Mouse (Mus musculus) forebrain, embryonic 14.5 days (tissue): ENCODE results near the gene Smpdl3b. TPM values are rescaled to one million over a fixed set of nuclear protein-coding genes. Genes with fewer than 3 reads are reported as not detected.
"Not testable (repeated sequence)": the region's sequence is repeated elsewhere in the genome, so short reads cannot be mapped to it uniquely, and the experiment has no call there.

Experiments
- ATAC-seq: fragments of 200-750 bp; cut with Nextera tagmentation; 2 replicates; pipeline ENCODE4 v1.8.0; 2017; ENCODE audit warnings: mild to moderate bottlenecking, moderate library complexity
- DNase-seq: peaks from one replicate; pipeline ENCODE4 v3.0.0-alpha.2; 2015; ENCODE audit warnings: low spot score
- H3K27ac ChIP-seq: fragments of 300-500 bp; sonication (generic); 2 replicates; pipeline ENCODE4 v1.5.1; 2014; ENCODE audit warnings: low read depth, mild to moderate bottlenecking, control low read depth, low read length, moderate library complexity
- H3K27me3 ChIP-seq: fragments of 300-500 bp; sonication (generic); replicated peaks from 2 replicates; pipeline ENCODE4 v1.6.1; 2014; ENCODE audit warnings: low read length, control low read depth, mixed read lengths; ENCODE audit not compliant: control insufficient read depth, insufficient read depth
- H3K36me3 ChIP-seq: fragments of 300-500 bp; sonication (generic); 2 replicates; pipeline ENCODE4 v1.6.1; 2014; ENCODE audit warnings: low read length, control low read depth; ENCODE audit not compliant: control insufficient read depth, insufficient read depth
- H3K4me1 ChIP-seq: fragments of 300-500 bp; sonication (generic); 2 replicates; pipeline ENCODE4 v1.6.1; 2014; ENCODE audit warnings: antibody characterized with exemption, low read length, control low read depth; ENCODE audit not compliant: control insufficient read depth, insufficient read depth
- H3K4me2 ChIP-seq: fragments of 300-500 bp; sonication (generic); 2 replicates; pipeline ENCODE4 v1.6.1; 2014; ENCODE audit warnings: mild to moderate bottlenecking, control low read depth, low read length
- H3K4me3 ChIP-seq: fragments of 300-500 bp; sonication (generic); 2 replicates; pipeline ENCODE4 v1.5.1; 2014; ENCODE audit warnings: low read depth, low read length, control low read depth
- H3K9ac ChIP-seq: fragments of 300-500 bp; sonication (generic); 2 replicates; pipeline ENCODE4 v1.6.1; 2014; ENCODE audit warnings: mild to moderate bottlenecking, low read length, control low read depth, moderate library complexity
- H3K9me3 ChIP-seq: fragments of 300-500 bp; sonication (generic); replicated peaks from 2 replicates; pipeline ENCODE4 v1.6.1; 2016; ENCODE audit warnings: low read length, control low read depth, mixed read lengths; ENCODE audit not compliant: control insufficient read depth
- WGBS: fragments of 180-500 bp; shearing (Covaris S2); extraction: QIAGEN DNeasy Blood & Tissue Kit; methylation state at CpG from one replicate; pipeline ENCODE4 v1.1.7; 2014; 5-methylcytosine and 5-hydroxymethylcytosine counted together
- polyA plus RNA-seq: library from polyadenylated mRNA; unstranded; fragments of >200 nt; fragmentation: Nextera tagmentation; extraction: Ambion mirVana; gene quantifications from 2 replicates; pipeline ENCODE4 v1.2.1, GENCODE M21; 2014

Gene Smpdl3b
- polyA plus RNA-seq, 1 experiment from 2014 or later = 1.5 TPM

GRCm38 (mm10) chr4:132801176-132802077 lies 44.4 kb upstream of the Smpdl3b start:
- H3K27me3 ChIP-seq = 0 out of 2 replicates have a peak, but pooled peaks cover 3% of the 10 kb centered on the region
- H3K4me3 ChIP-seq = no peak overlapping the region
- DNase-seq (no peak), ATAC-seq (no peak)
- no peak overlapping the region for H3K27ac ChIP-seq
- 88% methylated on average over 18 of the region's 18 CpGs for WGBS
- H3K9me3 ChIP-seq = no peaks in the 10 kb centered on the region
- no peaks in the 10 kb centered on the region for H3K4me1 ChIP-seq
- H3K9ac ChIP-seq = no peak overlapping the region
- H3K4me2 ChIP-seq = no peak overlapping the region
- no peaks in the 10 kb centered on the region for H3K36me3 ChIP-seq

- Histone ChIP-seq H3K4me3 (no peak overlapping the region), H3K4me2 (no peak overlapping the region), H3K27ac (no peak overlapping the region), H3K36me3 (no peaks in the 10 kb centered on the region), H3K9me3 (no peaks in the 10 kb centered on the region), H3K4me1 (peaks cover 6% of the 10 kb centered on the region; the same call in 1 of the 2 replicates), H3K9ac (no peak overlapping the region), H3K27me3 (peaks cover 9% of the 10 kb centered on the region; the same call in 1 of the 2 replicates)
- WGBS = 94% methylated on average over 4 of the region's 4 CpGs
- ATAC-seq (no peak), DNase-seq (no peak)
Observed at GRCm38 (mm10) chr4:132799845-132800244, 42.8 kb upstream of the Smpdl3b start.

GRCm38 (mm10) chr4:132798666-132799065 lies 41.6 kb upstream of the Smpdl3b start:
- not testable (repeated sequence) for H3K4me1 ChIP-seq, H3K4me2 ChIP-seq, ATAC-seq, H3K36me3 ChIP-seq, H3K9me3 ChIP-seq, DNase-seq, H3K27me3 ChIP-seq, H3K9ac ChIP-seq, H3K4me3 ChIP-seq, H3K27ac ChIP-seq
- WGBS = 85% methylated on average over 3 of the region's 3 CpGs

GRCm38 (mm10) chr4:132798028-132798427 lies 41.0 kb upstream of the Smpdl3b start:
- DNase-seq (no peak), ATAC-seq (no peak)
- Histone ChIP-seq H3K9me3 (no peaks in the 10 kb centered on the region), H3K4me2 (no peak overlapping the region), H3K9ac (no peak overlapping the region), H3K4me1 (peaks cover 6% of the 10 kb centered on the region; the same call in 1 of the 2 replicates), H3K27ac (no peak overlapping the region), H3K4me3 (no peak overlapping the region), H3K36me3 (no peaks in the 10 kb centered on the region), H3K27me3 (peaks cover 9% of the 10 kb centered on the region; the same call in 1 of the 2 replicates)
- WGBS = 74% methylated on average over 4 of the region's 4 CpGs

GRCm38 (mm10) chr4:132797461-132797860 lies 40.4 kb upstream of the Smpdl3b start:
- WGBS = 93% methylated on average over 1 of the region's 1 CpGs
- H3K36me3 ChIP-seq = no peaks in the 10 kb centered on the region
- H3K27ac ChIP-seq = no peak overlapping the region
- H3K4me1 ChIP-seq = peaks cover 6% of the 10 kb centered on the region; the same call in 1 of the 2 replicates
- DNase-seq = no peak
- H3K4me2 ChIP-seq = no peak overlapping the region
- no peak overlapping the region for H3K9ac ChIP-seq
- H3K4me3 ChIP-seq = no peak overlapping the region
- peaks cover 9% of the 10 kb centered on the region; the same call in 1 of the 2 replicates for H3K27me3 ChIP-seq
- ATAC-seq = no peak
- no peaks in the 10 kb centered on the region for H3K9me3 ChIP-seq

GRCm38 (mm10) chr4:132796196-132796886 lies 39.3 kb upstream of the Smpdl3b start, which contains the start of gene Themis2:
TSS of gene Themis2 (minus strand) at chr4:132796387.
- DNase-seq = peak; percentile 51
- Histone ChIP-seq H3K4me1 (peaks cover 6% of the 10 kb centered on the region; the same call in 1 of the 2 replicates), H3K4me3 (no peak within 1 kb of the TSS), H3K4me2 (peak within 1 kb of the TSS; percentile 44), H3K9me3 (no peaks in the 10 kb centered on the region), H3K36me3 (no peaks in the 10 kb centered on the region), H3K27ac (no peak within 1 kb of the TSS), H3K27me3 (peaks cover 9% of the 10 kb centered on the region; the same call in 1 of the 2 replicates), H3K9ac (peak within 1 kb of the TSS; percentile 41; the same call in 1 of the 2 replicates)
- no peak for ATAC-seq
- WGBS = 4% methylated on average over 21 of the region's 21 CpGs

- H3K27ac ChIP-seq = no peak overlapping the region
- H3K36me3 ChIP-seq = no peaks in the 10 kb centered on the region
- peaks cover 9% of the 10 kb centered on the region; the same call in 1 of the 2 replicates for H3K27me3 ChIP-seq
- ATAC-seq (no peak), DNase-seq (no peak)
- no peak overlapping the region for H3K9ac ChIP-seq
- H3K4me3 ChIP-seq = no peak overlapping the region
- 63% methylated on average over 7 of the region's 7 CpGs for WGBS
- peaks cover 6% of the 10 kb centered on the region; the same call in 1 of the 2 replicates for H3K4me1 ChIP-seq
- no peaks in the 10 kb centered on the region for H3K9me3 ChIP-seq
- no peak overlapping the region for H3K4me2 ChIP-seq
Observed at GRCm38 (mm10) chr4:132795171-132795570, 38.1 kb upstream of the Smpdl3b start.

- no peak overlapping the region for H3K4me2 ChIP-seq
- no peaks in the 10 kb centered on the region for H3K36me3 ChIP-seq
- peaks cover 6% of the 10 kb centered on the region; the same call in 1 of the 2 replicates for H3K4me1 ChIP-seq
- 77% methylated on average over 8 of the region's 8 CpGs for WGBS
- H3K9me3 ChIP-seq = no peaks in the 10 kb centered on the region
- no peak overlapping the region for H3K9ac ChIP-seq
- peaks cover 9% of the 10 kb centered on the region; the same call in 1 of the 2 replicates for H3K27me3 ChIP-seq
- no peak overlapping the region for H3K27ac ChIP-seq
- no peak for DNase-seq
- ATAC-seq = no peak
- H3K4me3 ChIP-seq = no peak overlapping the region
Observed at GRCm38 (mm10) chr4:132794760-132795159, 37.7 kb upstream of the Smpdl3b start.
